Mouse (Mus musculus): ENCODE results near the gene Brat1.

- TF ChIP-seq CTCF (IDR thresholded peaks at IDR 0.05; ENCODE audit: low read depth), result no peak
- TF ChIP-seq EP300 (optimal IDR thresholded peaks at IDR 0.05), result no peak
These were observed 24.8 kb upstream of the Brat1 start for GRCm38 (mm10) chr5:140680051-140680450.
